Mouse (Mus musculus) lung, postnatal 14 days (tissue): ENCODE data around the gene Zp1.

Source experiments
- DNase-seq: peaks from one replicate; pipeline ENCODE4 v3.0.0; 2021

The Zp1 gene

GRCm38 (mm10) chr19:10920532-10920931 lies at the start of gene Zp1:
Gene Zp1 (minus strand): TSS chr19:10920632.
- DNase-seq, result no peak

DNA sequence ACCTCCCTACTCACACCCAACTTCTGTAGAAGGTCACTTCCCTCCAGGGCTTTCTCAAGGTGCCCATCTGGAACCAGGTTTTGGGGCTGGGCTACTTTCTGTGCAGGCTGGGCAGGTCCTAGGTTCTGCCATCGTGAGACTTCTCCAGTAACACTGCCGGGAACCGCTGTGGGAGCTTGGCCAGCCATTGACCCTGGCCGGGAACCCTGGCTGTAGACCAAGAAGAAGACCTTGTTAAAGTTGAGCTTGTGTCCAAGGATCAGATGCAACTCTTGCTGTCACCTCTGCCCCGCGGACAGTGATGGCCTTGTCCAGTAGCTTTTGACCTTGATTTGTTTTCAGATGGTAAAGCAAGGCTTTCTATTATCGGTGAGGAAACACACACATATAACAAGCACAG lies 48.1 kb upstream of the Zp1 start:
- no peak for DNase-seq

- no peak for DNase-seq
Measured at GRCm38 (mm10) chr19:10965721-10966120, 45.3 kb upstream of the Zp1 start.

GRCm38 (mm10) chr19:10959978-10960346 lies 39.5 kb upstream of the Zp1 start:
- DNase-seq, result no peak

DNA sequence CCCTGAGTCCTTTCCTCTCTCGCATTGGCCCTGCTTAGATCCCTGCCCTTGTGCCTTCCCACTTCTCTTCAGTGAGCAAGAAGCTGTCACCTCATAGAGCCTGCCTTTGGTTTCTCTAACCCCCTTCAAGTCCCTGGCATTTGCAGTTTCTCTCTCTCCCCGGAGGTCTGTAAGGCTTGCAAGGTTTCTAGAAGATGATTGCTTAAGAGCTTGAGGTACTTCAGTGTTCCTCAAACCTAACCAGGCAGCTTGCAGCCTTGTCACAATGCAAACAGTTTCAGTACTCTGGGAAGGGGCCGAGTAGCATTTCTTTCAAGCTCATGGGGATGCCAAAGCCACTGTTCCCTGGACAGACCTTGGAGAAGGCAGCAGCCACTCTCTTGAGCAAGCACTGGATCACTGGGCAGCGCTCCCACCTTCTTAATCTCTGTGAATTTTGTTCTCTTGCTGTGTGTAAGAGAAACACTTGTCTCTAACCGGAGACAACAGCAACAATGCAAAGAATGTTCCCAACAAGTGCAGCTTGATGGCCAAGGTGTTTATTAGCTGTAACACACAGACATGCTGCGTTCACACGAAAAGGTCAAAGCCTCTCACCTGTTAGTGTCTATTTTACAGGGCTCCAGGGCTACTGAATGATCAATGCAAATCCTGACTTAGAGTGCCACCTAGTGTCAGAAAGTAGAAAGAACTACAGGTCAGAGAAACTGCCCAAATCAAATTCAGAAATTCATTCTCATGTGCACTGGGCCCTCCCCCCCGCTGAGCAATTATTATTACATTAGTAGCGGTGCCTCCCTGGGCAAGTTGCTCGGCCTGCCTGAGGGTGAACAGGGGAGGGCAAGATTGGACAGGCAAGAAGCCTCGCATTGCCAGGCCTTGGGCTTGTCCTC lies 38.9 kb upstream of the Zp1 start:
- DNase-seq, result peak; percentile 69

GRCm38 (mm10) chr19:10952021-10952939 lies 31.8 kb upstream of the Zp1 start:
- DNase-seq, result no peak

DNA sequence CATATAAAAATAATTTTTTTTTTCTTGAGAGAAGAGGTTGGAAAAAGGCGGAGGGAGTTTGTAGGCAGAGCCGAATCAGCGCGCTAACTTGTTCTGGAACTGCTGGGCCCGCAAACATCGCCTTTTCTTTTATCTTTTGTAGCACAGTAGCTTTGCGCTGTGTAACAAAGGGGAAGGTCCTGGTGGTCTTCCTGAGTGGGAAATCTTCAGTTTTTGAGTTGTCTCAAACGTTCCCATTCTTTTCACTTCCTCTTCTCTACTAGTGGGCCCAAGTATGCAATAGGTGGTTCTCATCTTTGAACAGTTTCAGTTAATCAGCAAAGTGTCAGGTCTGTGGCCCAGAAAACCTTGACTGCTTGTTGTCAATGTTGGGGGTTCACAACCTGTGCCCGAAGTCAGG lies 29.1 kb upstream of the Zp1 start:
- no peak for DNase-seq

DNA sequence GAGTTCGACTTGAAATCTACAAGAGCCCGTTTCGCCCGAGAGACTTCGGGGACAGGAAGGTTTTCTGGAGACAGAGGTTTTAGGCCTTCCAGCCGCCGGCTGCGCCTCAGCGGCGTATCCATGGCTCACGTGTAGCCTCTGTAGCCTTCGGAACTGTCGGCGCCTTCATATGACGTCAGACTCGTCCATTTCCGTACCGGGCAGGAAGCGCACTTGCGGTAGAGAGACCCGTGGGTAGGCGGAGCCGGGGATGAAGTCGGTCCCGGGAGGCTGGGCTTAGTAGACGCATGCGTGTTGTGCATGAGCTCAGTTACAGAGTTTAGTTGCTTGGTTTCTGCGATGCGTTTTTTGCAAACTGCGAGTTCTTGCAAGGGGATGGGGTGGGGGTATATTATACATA lies 28.7 kb upstream of the Zp1 start, which contains the start of gene Ccdc86:
Gene Ccdc86, minus strand, starts transcription at position 155 of the 400 bp plus-strand sequence.
- peak; percentile 97 for DNase-seq

DNA sequence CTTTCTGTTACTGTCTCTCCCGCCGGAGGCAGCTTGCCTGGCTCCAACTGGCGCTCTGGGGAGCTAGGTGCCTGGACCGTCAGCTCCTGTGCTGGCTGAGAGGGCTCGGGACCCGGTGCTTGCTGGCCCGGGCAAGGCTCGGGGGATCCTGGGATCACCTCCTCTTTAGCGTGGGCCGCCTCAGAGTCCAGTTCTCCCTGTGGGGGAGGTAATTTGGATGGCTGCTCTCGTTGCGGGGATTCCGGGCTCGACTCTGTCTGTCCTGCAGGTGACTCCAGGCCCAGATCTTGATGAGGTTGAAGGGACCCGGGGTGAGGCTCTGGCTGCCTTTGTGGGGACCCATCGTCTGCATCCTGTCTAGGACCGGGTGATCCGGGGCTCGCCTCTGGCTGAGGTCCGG lies 28.0 kb upstream of the Zp1 start:
- no peak for DNase-seq

- no peak for DNase-seq
Measured at GRCm38 (mm10) chr19:10947219-10947618, 26.8 kb upstream of the Zp1 start.

GRCm38 (mm10) chr19:10946506-10946905 lies 26.1 kb upstream of the Zp1 start:
- DNase-seq, result no peak

DNA sequence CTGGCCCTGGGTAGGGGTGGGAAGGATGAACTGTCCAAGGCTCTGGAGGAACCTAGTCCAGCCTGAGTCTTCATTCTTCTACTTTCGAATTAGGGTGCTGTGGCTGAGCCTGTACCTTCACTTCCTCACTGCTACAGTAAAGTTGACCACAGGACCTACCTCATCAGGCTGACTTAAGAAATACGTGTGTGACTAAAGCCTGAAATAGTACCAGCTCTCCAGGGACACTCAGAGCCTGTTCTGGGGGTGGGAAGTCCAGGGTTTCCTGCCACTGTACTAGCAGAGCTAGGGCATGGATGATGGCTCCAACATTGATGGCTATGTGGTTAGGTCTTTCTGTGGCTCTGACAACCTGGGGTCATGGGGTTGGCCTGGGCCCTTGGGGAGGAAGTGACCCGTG lies 23.5 kb upstream of the Zp1 start:
- no peak for DNase-seq

DNA sequence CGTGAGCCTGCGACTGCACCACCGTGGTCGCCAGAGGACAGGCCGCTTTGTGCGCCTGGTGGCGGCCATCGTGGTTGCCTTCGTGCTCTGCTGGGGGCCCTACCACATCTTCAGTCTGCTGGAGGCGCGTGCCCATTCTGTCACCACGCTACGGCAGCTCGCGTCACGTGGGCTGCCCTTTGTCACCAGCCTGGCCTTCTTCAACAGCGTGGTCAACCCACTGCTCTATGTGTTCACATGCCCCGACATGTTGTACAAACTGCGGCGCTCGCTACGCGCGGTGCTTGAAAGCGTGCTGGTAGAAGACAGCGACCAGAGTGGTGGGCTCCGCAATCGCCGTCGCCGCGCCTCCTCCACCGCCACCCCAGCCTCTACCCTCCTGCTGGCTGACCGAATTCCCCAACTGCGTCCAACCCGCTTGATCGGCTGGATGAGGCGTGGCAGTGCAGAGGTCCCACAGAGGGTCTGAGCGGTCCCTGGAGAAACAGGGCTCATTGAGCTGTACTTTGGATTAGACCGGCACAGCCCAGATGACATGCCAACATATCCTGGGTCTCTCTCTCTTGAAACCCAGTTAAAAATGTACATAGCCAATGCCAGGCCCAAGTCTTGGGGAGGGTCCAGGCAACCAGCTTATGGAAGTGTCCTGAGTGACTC lies 20.5 kb upstream of the Zp1 start:
- DNase-seq, result no peak

- peak; percentile 75 for DNase-seq
Measured at GRCm38 (mm10) chr19:10940097-10940800, 19.8 kb upstream of the Zp1 start.

- DNase-seq, result no peak
Measured at GRCm38 (mm10) chr19:10938771-10939170, 18.3 kb upstream of the Zp1 start.

DNA sequence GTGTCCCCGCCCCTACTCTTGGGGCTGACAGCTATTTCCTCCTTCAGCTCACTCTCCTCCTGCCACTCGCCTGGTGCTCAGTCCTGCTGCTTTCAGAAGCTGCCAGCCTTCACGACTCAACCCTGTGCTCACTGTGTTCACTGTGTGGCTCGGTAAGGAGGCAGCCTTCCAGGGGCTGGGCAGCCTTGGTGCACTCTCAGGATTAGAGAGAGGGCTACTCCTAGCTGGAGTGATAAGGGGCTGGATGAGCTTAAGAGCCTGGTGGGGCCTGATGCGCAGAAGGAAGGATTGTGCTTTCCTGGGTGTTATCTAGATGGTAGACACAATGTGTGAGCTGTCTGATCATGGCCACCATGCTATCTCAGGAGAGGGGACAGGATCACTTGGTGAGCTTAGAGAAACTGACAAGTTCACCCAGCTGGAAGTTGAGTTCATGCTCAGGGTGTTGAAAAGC lies 16.7 kb upstream of the Zp1 start, which contains the start of gene Ptgdr2:
Gene Ptgdr2, plus strand, starts transcription at position 51 of the 454 bp plus-strand sequence.
- DNase-seq, result no peak

DNA sequence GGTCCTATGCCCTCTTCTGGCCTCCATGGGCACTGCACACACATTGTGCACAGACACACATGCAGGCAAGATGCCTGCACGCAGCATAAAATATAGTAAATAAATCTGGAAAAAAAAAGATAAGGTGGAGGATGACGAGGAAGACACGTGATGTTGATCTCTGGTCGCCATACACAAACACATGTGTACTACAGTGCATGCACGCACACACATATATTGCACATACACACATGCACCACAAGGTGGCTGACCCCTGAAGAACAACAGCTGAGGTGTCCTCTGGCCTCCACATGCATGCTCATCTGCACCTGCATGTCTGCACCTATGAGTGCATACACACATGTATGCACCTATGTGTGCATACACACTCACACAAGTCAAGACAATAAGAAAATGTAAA lies 15.6 kb upstream of the Zp1 start:
- DNase-seq, result no peak

DNA sequence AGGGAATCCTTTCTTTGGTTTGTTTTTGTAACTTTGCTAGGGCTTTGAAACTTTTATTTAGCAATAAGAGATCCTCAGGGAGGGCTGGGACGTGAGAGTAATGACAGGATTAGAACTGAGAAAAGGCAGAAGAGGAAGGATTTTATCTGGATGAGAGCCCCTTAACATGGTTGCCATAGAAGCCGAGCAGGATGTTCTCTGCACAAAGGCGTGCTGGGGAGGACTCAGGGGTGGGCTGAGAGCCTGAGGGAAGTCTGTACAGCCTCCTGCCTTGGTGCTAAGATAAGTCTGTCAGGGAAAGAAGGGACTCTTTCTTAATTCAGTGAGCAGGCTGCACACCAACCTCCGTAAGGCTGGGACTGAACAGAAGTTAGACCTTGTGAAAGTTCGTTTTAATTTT lies 14.6 kb upstream of the Zp1 start:
- DNase-seq, result no peak

- DNase-seq, result no peak
Measured at GRCm38 (mm10) chr19:10930641-10931040, 10.2 kb upstream of the Zp1 start.

DNA sequence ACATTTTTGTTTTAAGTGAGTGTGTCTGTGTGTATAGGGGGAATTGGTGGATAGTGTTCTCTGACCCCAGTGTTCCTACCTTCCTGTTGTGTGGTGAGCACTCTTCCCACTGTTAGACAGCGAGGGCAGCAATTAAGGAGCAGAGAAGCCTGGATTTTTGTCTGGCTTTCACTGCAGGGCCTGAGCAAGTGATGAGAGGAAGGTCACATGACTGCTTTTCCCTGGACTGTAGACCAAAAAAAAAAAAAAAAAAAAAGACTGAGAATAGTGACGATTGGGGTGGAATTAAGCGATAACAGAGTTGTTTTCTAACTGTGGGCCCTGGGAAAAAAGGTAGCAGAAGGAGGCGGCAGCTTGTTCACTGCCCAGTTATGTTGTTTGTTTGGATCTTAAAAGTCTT lies 6.2 kb upstream of the Zp1 start:
- DNase-seq, result no peak

DNA sequence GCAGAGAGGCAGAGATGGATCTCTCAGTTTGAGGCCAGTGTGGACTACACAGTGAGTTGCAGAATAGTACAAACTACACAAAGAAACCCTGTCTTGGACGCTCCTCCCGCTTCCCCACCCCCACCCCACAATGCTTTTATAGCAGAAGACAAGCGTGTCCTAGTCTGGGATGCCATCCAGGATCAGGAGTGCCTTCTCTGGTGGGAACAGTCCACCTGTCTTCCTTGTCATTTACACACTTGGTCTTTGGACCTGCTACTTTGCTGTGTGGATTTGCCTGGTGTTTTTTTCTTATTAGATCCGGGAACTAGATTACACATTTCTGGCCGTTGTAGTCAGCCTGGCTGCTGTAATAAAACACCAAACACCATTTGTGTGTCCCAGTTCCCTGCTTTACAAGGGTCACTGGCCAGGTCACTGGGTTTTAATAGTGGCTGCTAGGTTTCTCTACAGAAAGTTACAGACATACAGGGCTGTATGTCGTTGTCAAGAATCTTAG lies 5.7 kb upstream of the Zp1 start:
- DNase-seq, result no peak

GRCm38 (mm10) chr19:10924220-10924619 lies 3.8 kb upstream of the Zp1 start:
- DNase-seq, result no peak
